Mouse (Mus musculus) stomach, postnatal 0 days (tissue): ENCODE measurements around the gene Dydc2. TPM values are rescaled to one million over a fixed set of nuclear protein-coding genes. Genes with fewer than 3 reads are reported as not detected.

ENCODE experiments used
- ATAC-seq: fragments of 200-750 bp; cut with Nextera tagmentation; 2 replicates; pipeline ENCODE4 v1.8.0; 2017; ENCODE audit not compliant: low FRiP score, low TSS enrichment
- DNase-seq: peaks from one replicate; pipeline ENCODE4 v3.0.0-alpha.2; 2016; ENCODE audit warnings: low spot score
- H3K27ac ChIP-seq: fragments of 300-500 bp; sonication (generic); replicated peaks from 2 replicates; pipeline ENCODE4 v1.5.1; 2014; ENCODE audit warnings: mild to moderate bottlenecking, control low read depth
- H3K27me3 ChIP-seq: fragments of 300-500 bp; sonication (generic); 2 replicates; pipeline ENCODE4 v1.6.1; 2014; ENCODE audit warnings: low read length; ENCODE audit not compliant: control insufficient read depth, insufficient read depth
- H3K36me3 ChIP-seq: fragments of 300-500 bp; sonication (generic); 2 replicates; pipeline ENCODE4 v1.6.1; 2014; ENCODE audit warnings: low read length, mixed read lengths; ENCODE audit not compliant: control insufficient read depth, insufficient read depth
- H3K4me1 ChIP-seq: fragments of 300-500 bp; sonication (generic); replicated peaks from 2 replicates; pipeline ENCODE4 v1.6.1; 2014; ENCODE audit warnings: antibody characterized with exemption; ENCODE audit not compliant: control insufficient read depth, insufficient read depth
- H3K4me2 ChIP-seq: fragments of 300-500 bp; sonication (generic); replicated peaks from 2 replicates; pipeline ENCODE4 v1.6.1; 2014; ENCODE audit warnings: low read depth, mild to moderate bottlenecking, control low read depth, moderate library complexity
- H3K4me3 ChIP-seq: fragments of 300-500 bp; sonication (generic); 2 replicates; pipeline ENCODE4 v1.5.1; 2014; ENCODE audit warnings: low read depth, low read length, control low read depth
- H3K9ac ChIP-seq: fragments of 300-500 bp; sonication (generic); 2 replicates; pipeline ENCODE4 v1.6.1; 2014; ENCODE audit warnings: mild to moderate bottlenecking, low read length, control low read depth, mixed read lengths
- H3K9me3 ChIP-seq: fragments of 300-500 bp; sonication (generic); 2 replicates; pipeline ENCODE4 v1.6.1; 2016; ENCODE audit warnings: low read length; ENCODE audit not compliant: control insufficient read depth
- CTCF ChIP-seq: IDR thresholded peaks from 2 replicates; pipeline ENCODE4 v1.5.1; 2016; ENCODE audit warnings: antibody characterized with exemption, low read depth, mild to moderate bottlenecking, moderate library complexity
- EP300 ChIP-seq: optimal IDR thresholded peaks from 2 replicates; pipeline ENCODE3; 2016; ENCODE audit warnings: antibody characterized with exemption
- WGBS: fragments of 180-500 bp; shearing (Covaris S2); extraction: QIAGEN DNeasy Blood & Tissue Kit; methylation state at CpG from one replicate; pipeline ENCODE4 v1.1.7; 2014; 5-methylcytosine and 5-hydroxymethylcytosine counted together
- polyA plus RNA-seq: library from polyadenylated mRNA; unstranded; fragments of >200 nt; fragmentation: Nextera tagmentation; extraction: Ambion mirVana; gene quantifications from 2 replicates; pipeline ENCODE4 v1.2.1, GENCODE M21; 2015

The Dydc2 gene
- polyA plus RNA-seq, 1 experiment from 2014 or later, result not detected

DNA sequence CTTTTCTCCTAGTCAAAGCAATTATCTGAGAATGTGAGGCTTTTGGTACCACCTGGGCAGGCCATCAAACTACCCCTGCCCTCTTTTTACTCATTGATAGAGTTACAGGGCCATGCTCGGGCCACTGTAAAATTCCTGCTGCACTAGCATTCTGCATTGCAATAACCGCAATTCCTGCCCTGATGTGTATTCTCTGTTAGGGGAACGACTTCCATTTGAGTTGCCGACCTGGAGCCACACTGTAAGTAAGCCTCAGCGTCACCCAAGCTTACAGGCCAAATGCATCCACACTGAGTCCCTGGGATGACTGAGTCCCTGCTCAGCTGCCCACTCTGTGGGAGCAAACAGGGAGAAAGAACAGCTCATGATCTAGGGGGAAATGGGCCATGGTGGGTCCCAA, 67.4 kb downstream of the Dydc2 start:
- Histone ChIP-seq H3K9me3 (no peaks in the 10 kb centered on the region), H3K4me2 (no peak overlapping the region), H3K9ac (no peak overlapping the region), H3K4me1 (peaks cover 2% of the 10 kb centered on the region; the same call in 1 of the 2 replicates), H3K4me3 (no peak overlapping the region), H3K27ac (no peak overlapping the region), H3K36me3 (peaks cover 6% of the 10 kb centered on the region; the same call in 1 of the 2 replicates), H3K27me3 (no peaks in the 10 kb centered on the region)
- TF ChIP-seq EP300 (no peak), CTCF (no peak)
- ATAC-seq (no peak), DNase-seq (no peak)
- 90% methylated on average over 5 of the region's 5 CpGs for WGBS

- 80% methylated on average over 4 of the region's 4 CpGs for WGBS
- Histone ChIP-seq H3K36me3 (peaks cover 6% of the 10 kb centered on the region; the same call in 1 of the 2 replicates), H3K4me2 (no peak overlapping the region), H3K27ac (no peak overlapping the region), H3K27me3 (no peaks in the 10 kb centered on the region), H3K4me1 (0 out of 2 replicates have a peak, but pooled peaks cover 2% of the 10 kb centered on the region), H3K9ac (no peak overlapping the region), H3K9me3 (no peaks in the 10 kb centered on the region), H3K4me3 (no peak overlapping the region)
- TF ChIP-seq EP300 (no peak), CTCF (no peak)
- ATAC-seq, result no peak
- DNase-seq, result no peak
These were observed 68.2 kb downstream of the Dydc2 start for GRCm38 (mm10) chr14:41000801-41001200.

DNA sequence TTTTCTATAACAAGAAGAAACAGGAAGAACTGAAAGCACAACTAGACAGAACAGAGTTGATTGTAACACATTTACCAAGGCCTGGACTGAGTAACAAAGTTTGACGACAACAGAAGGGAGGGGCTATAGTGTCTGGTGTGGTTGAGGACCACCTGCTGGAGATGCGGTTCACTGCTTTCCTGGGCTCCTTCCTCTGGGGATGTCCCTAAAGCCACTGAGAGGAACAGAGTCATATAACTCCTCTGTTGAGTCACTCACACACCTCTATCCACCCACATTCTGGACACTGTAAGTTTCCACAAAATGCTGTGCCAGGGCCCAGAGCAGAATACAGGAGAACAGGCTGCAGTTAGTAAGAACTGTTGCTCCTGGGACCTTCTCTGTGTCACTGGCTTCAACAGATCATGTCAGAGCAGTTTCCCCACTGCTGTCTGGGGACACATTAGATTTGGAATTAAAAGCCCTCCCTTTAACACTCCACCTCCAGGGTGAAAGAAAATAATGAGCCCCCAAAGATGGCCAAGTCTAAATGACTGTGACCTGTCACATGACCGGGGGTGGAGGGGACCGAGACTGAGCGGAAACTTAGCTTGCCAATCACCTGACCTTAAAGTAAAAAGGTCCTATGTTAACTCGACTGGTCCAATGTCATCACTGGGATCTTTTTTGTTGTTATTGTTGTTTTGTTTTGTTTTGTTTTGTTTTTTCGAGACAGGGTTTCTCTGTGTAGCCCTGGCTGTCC, 68.9 kb downstream of the Dydc2 start:
- H3K4me3 ChIP-seq, result no peak overlapping the region
- H3K27me3 ChIP-seq, result no peaks in the 10 kb centered on the region
- DNase-seq, result no peak
- 0 out of 2 replicates have a peak, but pooled peaks cover 2% of the 10 kb centered on the region for H3K4me1 ChIP-seq
- no peak overlapping the region for H3K4me2 ChIP-seq
- no peaks in the 10 kb centered on the region for H3K9me3 ChIP-seq
- H3K9ac ChIP-seq, result no peak overlapping the region
- no peak for ATAC-seq
- no peak for TF ChIP-seq EP300
- no peak for TF ChIP-seq CTCF
- 88% methylated on average over 7 of the region's 7 CpGs for WGBS
- no peak overlapping the region for H3K27ac ChIP-seq
- H3K36me3 ChIP-seq, result peaks cover 6% of the 10 kb centered on the region; the same call in 1 of the 2 replicates

Other genes starting within 250 kb of the Dydc2 start
- gene Sh2d4b, start 175.9 kb downstream of the Dydc2 start, polyA plus RNA-seq, result 0.07 and 0.22 TPM in 2 replicates
- gene Tspan14, start 102.4 kb downstream of the Dydc2 start, polyA plus RNA-seq, result 38.1 and 38.8 TPM in 2 replicates
- 32.4 and 34.5 TPM in 2 replicates for gene Fam213a, start 55.4 kb downstream of the Dydc2 start, polyA plus RNA-seq
- gene Dydc1, start 3.7 kb upstream of the Dydc2 start, polyA plus RNA-seq, result not detected in 2 replicates
- 0.75 and 2.0 TPM in 2 replicates for gene Mat1a, start 35.8 kb upstream of the Dydc2 start, polyA plus RNA-seq
- gene Sftpa1, start 62.6 kb upstream of the Dydc2 start, polyA plus RNA-seq, result 0.06 TPM in 1 of 2 replicates, not detected in the other
- gene Mbl1, start 82.2 kb upstream of the Dydc2 start, polyA plus RNA-seq, result 0.29 TPM in 1 of 2 replicates, not detected in the other
- 4.9 TPM in 2 replicates for gene Sftpd, start 115.9 kb upstream of the Dydc2 start, polyA plus RNA-seq
- gene Gm2832, start 209.6 kb upstream of the Dydc2 start, polyA plus RNA-seq, result not detected in 2 replicates